Mouse (Mus musculus): Measurements from ENCODE around the gene Fzr1.

DNA sequence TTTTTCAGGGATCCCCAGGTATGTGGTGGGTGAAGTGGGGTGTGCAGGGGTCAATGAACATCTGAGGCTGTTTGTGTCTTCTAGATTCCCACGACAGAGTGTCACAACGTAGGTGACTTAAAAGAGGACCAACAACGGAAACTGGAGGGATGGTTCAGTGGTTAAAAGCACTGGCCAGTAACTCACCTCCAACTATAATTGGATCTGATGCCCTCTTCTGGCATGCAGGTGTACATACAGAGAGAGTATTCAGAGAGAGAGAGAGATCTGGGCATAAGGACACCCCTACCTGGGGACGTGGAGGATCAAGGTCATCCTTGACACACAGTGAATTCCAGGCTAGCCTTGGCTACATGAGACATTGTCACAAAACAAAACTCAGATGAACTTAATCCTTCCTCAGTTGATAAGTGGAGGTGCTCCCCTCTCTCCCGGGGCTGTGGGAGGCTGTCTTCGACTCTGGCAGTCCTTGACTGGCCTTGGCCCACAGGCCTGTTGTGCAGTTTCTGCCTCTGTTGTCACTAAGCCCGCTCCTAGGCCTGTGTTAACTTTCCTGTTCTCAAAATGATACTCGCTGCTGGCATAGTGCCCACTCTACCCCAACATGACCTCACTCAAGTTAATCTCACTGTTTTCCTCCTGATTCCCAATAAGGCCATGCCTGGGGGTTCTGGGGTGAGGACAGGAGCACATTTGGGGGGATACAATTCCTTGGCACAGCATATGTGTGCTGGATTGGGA lies 33.7 kb downstream of the Fzr1 start:
- TF ChIP-seq CTCF (IDR thresholded peaks at IDR 0.05; ENCODE audit: low read depth) (peak; percentile 41; the same call in 1 of the 2 replicates), EP300 (IDR thresholded peaks at IDR 0.05; ENCODE audit: low read depth) (no peak)
